Mouse (Mus musculus) stomach, postnatal 0 days (tissue): ENCODE measurements around the gene Rad51. TPM values are rescaled to one million over a fixed set of nuclear protein-coding genes. Genes with fewer than 3 reads are reported as not detected.

Experiments
- ATAC-seq: fragments of 200-750 bp; cut with Nextera tagmentation; 2 replicates; pipeline ENCODE4 v1.8.0; 2017; ENCODE audit not compliant: low FRiP score, low TSS enrichment
- DNase-seq: peaks from one replicate; pipeline ENCODE4 v3.0.0-alpha.2; 2016; ENCODE audit warnings: low spot score
- H3K27ac ChIP-seq: fragments of 300-500 bp; sonication (generic); replicated peaks from 2 replicates; pipeline ENCODE4 v1.5.1; 2014; ENCODE audit warnings: mild to moderate bottlenecking, control low read depth
- H3K27me3 ChIP-seq: fragments of 300-500 bp; sonication (generic); 2 replicates; pipeline ENCODE4 v1.6.1; 2014; ENCODE audit warnings: low read length; ENCODE audit not compliant: control insufficient read depth, insufficient read depth
- H3K36me3 ChIP-seq: fragments of 300-500 bp; sonication (generic); 2 replicates; pipeline ENCODE4 v1.6.1; 2014; ENCODE audit warnings: low read length, mixed read lengths; ENCODE audit not compliant: control insufficient read depth, insufficient read depth
- H3K4me1 ChIP-seq: fragments of 300-500 bp; sonication (generic); replicated peaks from 2 replicates; pipeline ENCODE4 v1.6.1; 2014; ENCODE audit warnings: antibody characterized with exemption; ENCODE audit not compliant: control insufficient read depth, insufficient read depth
- H3K4me2 ChIP-seq: fragments of 300-500 bp; sonication (generic); replicated peaks from 2 replicates; pipeline ENCODE4 v1.6.1; 2014; ENCODE audit warnings: low read depth, mild to moderate bottlenecking, control low read depth, moderate library complexity
- H3K4me3 ChIP-seq: fragments of 300-500 bp; sonication (generic); 2 replicates; pipeline ENCODE4 v1.5.1; 2014; ENCODE audit warnings: low read depth, low read length, control low read depth
- H3K9ac ChIP-seq: fragments of 300-500 bp; sonication (generic); 2 replicates; pipeline ENCODE4 v1.6.1; 2014; ENCODE audit warnings: mild to moderate bottlenecking, low read length, control low read depth, mixed read lengths
- H3K9me3 ChIP-seq: fragments of 300-500 bp; sonication (generic); 2 replicates; pipeline ENCODE4 v1.6.1; 2016; ENCODE audit warnings: low read length; ENCODE audit not compliant: control insufficient read depth
- CTCF ChIP-seq: IDR thresholded peaks from 2 replicates; pipeline ENCODE4 v1.5.1; 2016; ENCODE audit warnings: antibody characterized with exemption, low read depth, mild to moderate bottlenecking, moderate library complexity
- EP300 ChIP-seq: optimal IDR thresholded peaks from 2 replicates; pipeline ENCODE3; 2016; ENCODE audit warnings: antibody characterized with exemption
- WGBS: fragments of 180-500 bp; shearing (Covaris S2); extraction: QIAGEN DNeasy Blood & Tissue Kit; methylation state at CpG from one replicate; pipeline ENCODE4 v1.1.7; 2014; 5-methylcytosine and 5-hydroxymethylcytosine counted together
- polyA plus RNA-seq: library from polyadenylated mRNA; unstranded; fragments of >200 nt; fragmentation: Nextera tagmentation; extraction: Ambion mirVana; gene quantifications from 2 replicates; pipeline ENCODE4 v1.2.1, GENCODE M21; 2015

Gene Rad51
- polyA plus RNA-seq, 1 experiment from 2014 or later = 11.2 TPM

GRCm38 (mm10) chr2:119157836-119158235 lies 45.2 kb downstream of the Rad51 start:
- Histone ChIP-seq H3K36me3 (peaks cover 2% of the 10 kb centered on the region; the same call in 1 of the 2 replicates), H3K9ac (no peak overlapping the region), H3K27me3 (no peaks in the 10 kb centered on the region), H3K4me2 (no peak overlapping the region), H3K4me1 (no peaks in the 10 kb centered on the region; the same call in 1 of the 2 replicates), H3K4me3 (no peak overlapping the region), H3K9me3 (no peaks in the 10 kb centered on the region), H3K27ac (no peak overlapping the region)
- DNase-seq = no peak
- ATAC-seq = no peak
- no peak for TF ChIP-seq EP300
- TF ChIP-seq CTCF = no peak

GRCm38 (mm10) chr2:119161247-119161646 lies 48.7 kb downstream of the Rad51 start:
- no peaks in the 10 kb centered on the region for H3K36me3 ChIP-seq
- no peak for TF ChIP-seq EP300
- TF ChIP-seq CTCF = no peak
- no peak overlapping the region for H3K4me3 ChIP-seq
- no peaks in the 10 kb centered on the region for H3K4me1 ChIP-seq
- WGBS = 21% methylated on average over 2 of the region's 2 CpGs
- ATAC-seq = no peak
- H3K4me2 ChIP-seq = no peak overlapping the region
- no peak overlapping the region for H3K27ac ChIP-seq
- H3K9ac ChIP-seq = no peak overlapping the region
- H3K27me3 ChIP-seq = no peaks in the 10 kb centered on the region
- no peaks in the 10 kb centered on the region for H3K9me3 ChIP-seq
- no peak for DNase-seq

GRCm38 (mm10) chr2:119163135-119163534 lies 50.5 kb downstream of the Rad51 start:
- no peak for ATAC-seq
- no peak overlapping the region for H3K27ac ChIP-seq
- no peak overlapping the region for H3K4me3 ChIP-seq
- WGBS = 58% methylated on average over 3 of the region's 3 CpGs
- H3K9ac ChIP-seq = no peak overlapping the region
- no peak overlapping the region for H3K4me2 ChIP-seq
- H3K36me3 ChIP-seq = no peaks in the 10 kb centered on the region
- H3K4me1 ChIP-seq = no peaks in the 10 kb centered on the region
- H3K27me3 ChIP-seq = no peaks in the 10 kb centered on the region
- no peaks in the 10 kb centered on the region for H3K9me3 ChIP-seq
- TF ChIP-seq CTCF (no peak), EP300 (no peak)
- no peak for DNase-seq

DNA sequence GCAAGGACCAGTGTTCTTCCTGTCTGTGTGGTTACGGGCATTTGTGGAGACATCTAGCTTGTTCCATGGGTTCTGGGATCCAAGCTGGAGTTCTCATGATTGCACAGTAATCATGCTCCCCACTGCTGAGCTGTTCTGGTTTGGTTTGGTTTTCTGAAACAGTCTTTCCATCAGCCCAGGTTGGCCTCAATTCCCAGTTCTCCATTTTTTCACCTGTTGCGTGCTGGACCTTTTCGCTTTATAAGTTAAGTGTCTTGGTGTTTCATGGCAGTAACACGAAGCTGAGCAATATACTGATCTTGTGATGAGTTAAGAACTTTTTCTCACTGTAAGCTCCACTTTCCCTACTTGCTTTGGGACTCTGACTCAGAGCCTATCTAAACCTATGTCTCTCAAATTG lies 51.4 kb downstream of the Rad51 start:
- no peak overlapping the region for H3K27ac ChIP-seq
- ATAC-seq (no peak), DNase-seq (no peak)
- no peaks in the 10 kb centered on the region for H3K36me3 ChIP-seq
- no peak overlapping the region for H3K4me2 ChIP-seq
- H3K27me3 ChIP-seq = no peaks in the 10 kb centered on the region
- H3K9me3 ChIP-seq = no peaks in the 10 kb centered on the region
- H3K4me3 ChIP-seq = no peak overlapping the region
- no peak for TF ChIP-seq CTCF
- TF ChIP-seq EP300 = no peak
- H3K4me1 ChIP-seq = no peaks in the 10 kb centered on the region
- 85% methylated on average over 4 of the region's 4 CpGs for WGBS
- H3K9ac ChIP-seq = no peak overlapping the region

GRCm38 (mm10) chr2:119165401-119165800 lies 52.8 kb downstream of the Rad51 start:
- ATAC-seq (no peak), DNase-seq (no peak)
- no peak overlapping the region for H3K4me2 ChIP-seq
- H3K9ac ChIP-seq = no peak overlapping the region
- no peaks in the 10 kb centered on the region for H3K9me3 ChIP-seq
- no peaks in the 10 kb centered on the region for H3K27me3 ChIP-seq
- H3K27ac ChIP-seq = no peak overlapping the region
- H3K4me3 ChIP-seq = no peak overlapping the region
- TF ChIP-seq EP300 (no peak), CTCF (peak; percentile 29; the same call in 1 of the 2 replicates)
- H3K4me1 ChIP-seq = no peaks in the 10 kb centered on the region
- no peaks in the 10 kb centered on the region for H3K36me3 ChIP-seq

DNA sequence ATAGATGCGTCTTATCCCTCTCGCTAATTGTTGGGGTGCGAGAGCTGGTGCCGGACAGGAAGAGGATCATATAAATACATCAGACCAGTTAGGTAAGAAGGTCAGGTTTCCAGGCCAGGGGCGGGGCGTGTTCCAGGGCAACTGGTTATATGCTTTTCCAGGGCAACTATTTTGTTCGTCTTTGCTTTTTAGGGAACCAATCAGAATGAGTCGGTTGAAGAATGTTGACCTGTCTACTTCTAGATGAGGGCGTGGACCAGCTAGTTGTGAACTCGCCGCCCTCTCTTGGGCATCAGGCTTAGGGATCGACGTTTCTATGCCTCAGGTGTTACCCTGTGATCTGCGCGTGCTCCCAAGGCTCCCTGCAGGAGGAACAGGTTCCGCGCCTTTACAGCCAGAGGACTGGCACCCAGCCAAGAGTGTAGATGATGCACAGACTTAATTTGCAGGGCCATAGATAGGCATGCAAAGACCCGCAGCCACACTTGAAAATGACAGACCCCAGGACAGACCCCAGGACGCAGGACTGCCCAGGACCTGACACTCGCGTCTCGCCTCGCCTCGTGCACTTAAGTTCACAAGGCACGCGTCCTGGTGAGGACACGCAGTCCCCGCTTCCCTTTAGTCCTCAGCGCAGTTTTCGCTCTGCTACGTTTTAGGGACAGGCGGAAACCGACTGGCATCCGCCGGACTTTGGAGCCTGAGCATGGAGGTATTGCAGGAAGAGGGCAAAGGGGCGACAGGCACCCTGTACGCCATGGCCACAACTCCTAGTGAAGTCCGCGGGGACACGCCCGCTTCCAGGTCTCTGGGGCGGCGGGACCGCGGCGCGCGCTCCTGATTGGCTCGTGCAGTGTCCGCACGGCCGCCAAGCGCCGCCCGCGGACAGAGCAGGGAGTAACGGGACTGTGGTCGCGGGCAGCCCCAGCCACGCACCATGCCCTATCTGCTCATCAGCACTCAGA lies 54.6 kb downstream of the Rad51 start, which contains the start of gene Gchfr:
Gene Gchfr, plus strand, starts transcription at position 873 of the 965 bp plus-strand sequence.
- Histone ChIP-seq H3K9me3 (no peaks in the 10 kb centered on the region), H3K4me1 (no peaks in the 10 kb centered on the region), H3K4me3 (peak within 1 kb of the TSS; percentile 50), H3K36me3 (no peaks in the 10 kb centered on the region), H3K4me2 (peak within 1 kb of the TSS; percentile 96), H3K27me3 (no peaks in the 10 kb centered on the region), H3K9ac (peak within 1 kb of the TSS; percentile 52), H3K27ac (0 out of 2 replicates have a peak within 1 kb of the TSS, but pooled peaks have one; percentile 35)
- TF ChIP-seq EP300 (no peak), CTCF (peak; percentile 44)
- under 1% methylated on average over 60 of the region's 60 CpGs for WGBS
- peak; percentile 83 for ATAC-seq
- peak; percentile 86 for DNase-seq
